Mouse (Mus musculus): ENCODE measurements at regions not wholly inside any gene's neighbourhood (a gene's known extent, or its start where the extent isn't known, plus 50 kb on each side); places are given as distances from the start of the nearest gene placed in this dataset.

DNA sequence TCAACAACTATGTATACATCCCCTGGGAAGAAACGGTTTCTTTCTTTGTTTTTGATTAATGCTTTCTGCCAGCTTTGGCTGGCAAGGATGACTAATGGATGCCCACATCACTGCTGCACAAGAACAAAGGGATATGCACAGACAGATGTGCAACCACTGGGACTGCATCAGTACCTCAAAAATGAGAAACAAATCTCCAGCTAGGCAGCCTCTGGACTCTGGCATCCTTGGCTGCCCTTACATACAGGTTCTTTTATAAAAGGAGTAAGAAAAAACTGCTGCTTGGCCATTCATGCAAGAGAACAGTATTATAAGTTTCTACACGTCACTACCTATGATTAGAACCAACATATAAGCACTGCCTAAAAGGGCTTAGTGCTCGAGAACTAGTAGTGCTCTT lies 97.7 kb downstream of the Alg10b start:
- dilution Hi-C loops (cut with MboI; ENCODE audit: extremely low pct_ligation_motif_present, extremely low pct_unique_long_range_greater_than_20kb, low sequenced_read_pairs) (no loop called here), in situ Hi-C loops (cut with MboI; ENCODE audit: low pct_ligation_motif_present, low pct_unique_long_range_greater_than_20kb, low sequenced_read_pairs) (no loop called here)
- H3K4me3 ChIP-seq (replicated peaks in 1 of 3; ENCODE audit: low read depth in 2 of 3, low read length in 2 of 3, poor library complexity in 1 of 3): no peak overlapping the region
- no peak overlapping the region for H3K4me2 ChIP-seq (ENCODE audit: insufficient read depth, low read depth, poor library complexity, severe bottlenecking)
- H3K79me2 ChIP-seq (replicated peaks; ENCODE audit: control insufficient read depth, extremely low read depth, insufficient read depth, poor library complexity, severe bottlenecking): no peaks in the 10 kb centered on the region
- H3K36me3 ChIP-seq (replicated peaks in 1 of 2; ENCODE audit: control insufficient read depth in 1 of 2, insufficient read depth in 1 of 2, low read length in 1 of 2): no peaks in the 10 kb centered on the region
- H3K9me3 ChIP-seq (replicated peaks; ENCODE audit: low read length): peaks cover 22% of the 10 kb centered on the region
- no peak for DNase-seq (ENCODE audit: extremely low read depth)
- no peak overlapping the region for H3K27ac ChIP-seq (ENCODE audit: insufficient read depth, low read depth)
- H3K27me3 ChIP-seq (replicated peaks): no peaks in the 10 kb centered on the region
- TF ChIP-seq JUN (IDR thresholded peaks at IDR 0.05; ENCODE audit: insufficient read depth, low read depth, low read length) (no peak), ZC3H11A (IDR thresholded peaks at IDR 0.05; ENCODE audit: low read depth, low read length) (no peak), IRF4 (IDR thresholded peaks at IDR 0.05; ENCODE audit: low read depth, low read length) (no peak), SIN3A (IDR thresholded peaks at IDR 0.05; ENCODE audit: low read length) (no peak), POLR2AphosphoS2 (IDR thresholded peaks at IDR 0.05; ENCODE audit: low read depth, low read length) (no peak), ELF1 (IDR thresholded peaks at IDR 0.05; ENCODE audit: low read depth, low read length) (no peak), PAX5 (IDR thresholded peaks at IDR 0.05; ENCODE audit: low read length) (no peak)
- no peak overlapping the region for H3K9ac ChIP-seq (ENCODE audit: insufficient read depth, low read depth)
- H3K4me1 ChIP-seq (ENCODE audit: control insufficient read depth in 1 of 2, insufficient read depth in 2 of 2): no peaks in the 10 kb centered on the region

GRCm38 (mm10) chr15:90333275-90333674 lies 109.2 kb downstream of the Alg10b start:
- DNase-seq (ENCODE audit: extremely low read depth): no peak

GRCm38 (mm10) chr15:90333766-90334165 lies 109.7 kb downstream of the Alg10b start:
- H3K9me3 ChIP-seq (replicated peaks; ENCODE audit: low read length): peaks cover 23% of the 10 kb centered on the region
- dilution Hi-C loops (cut with MboI; ENCODE audit: extremely low pct_ligation_motif_present, extremely low pct_unique_long_range_greater_than_20kb, low sequenced_read_pairs) (no loop called here), in situ Hi-C loops (cut with MboI; ENCODE audit: low pct_ligation_motif_present, low pct_unique_long_range_greater_than_20kb, low sequenced_read_pairs) (no loop called here)

More at GRCm38 (mm10) chr15:90333275-90333674, 109.2 kb downstream of the Alg10b start:
- Histone ChIP-seq H3K27ac (ENCODE audit: insufficient read depth, low read depth) (no peak overlapping the region), H3K9ac (ENCODE audit: insufficient read depth, low read depth) (no peak overlapping the region), H3K27me3 (replicated peaks) (no peaks in the 10 kb centered on the region), H3K4me2 (ENCODE audit: insufficient read depth, low read depth, poor library complexity, severe bottlenecking) (no peak overlapping the region), H3K4me1 (ENCODE audit: control insufficient read depth in 1 of 2, insufficient read depth in 2 of 2) (no peaks in the 10 kb centered on the region), H3K79me2 (replicated peaks; ENCODE audit: control insufficient read depth, extremely low read depth, insufficient read depth, poor library complexity, severe bottlenecking) (no peaks in the 10 kb centered on the region), H3K9me3 (replicated peaks; ENCODE audit: low read length) (peaks cover 21% of the 10 kb centered on the region), H3K4me3 (replicated peaks in 1 of 3; ENCODE audit: low read depth in 2 of 3, low read length in 2 of 3, poor library complexity in 1 of 3) (no peak overlapping the region), H3K36me3 (replicated peaks in 1 of 2; ENCODE audit: control insufficient read depth in 1 of 2, insufficient read depth in 1 of 2, low read length in 1 of 2) (no peaks in the 10 kb centered on the region)
- dilution Hi-C loops (cut with MboI; ENCODE audit: extremely low pct_ligation_motif_present, extremely low pct_unique_long_range_greater_than_20kb, low sequenced_read_pairs): no loop called here
- in situ Hi-C loops (cut with MboI; ENCODE audit: low pct_ligation_motif_present, low pct_unique_long_range_greater_than_20kb, low sequenced_read_pairs): no loop called here
- TF ChIP-seq RCOR1 (conservative IDR thresholded peaks at IDR 0.05; ENCODE audit: low read depth, low read length) (no peak), RAD21 (IDR thresholded peaks at IDR 0.05; ENCODE audit: low read depth, low read length) (no peak), CHD1 (IDR thresholded peaks at IDR 0.05; ENCODE audit: low read depth, low read length) (no peak), MXI1 (IDR thresholded peaks at IDR 0.05; ENCODE audit: low read depth, low read length) (no peak), ZKSCAN1 (IDR thresholded peaks at IDR 0.05; ENCODE audit: borderline replicate concordance, low read depth, low read length) (no peak), GABPA (IDR thresholded peaks at IDR 0.05; ENCODE audit: insufficient replicate concordance, low read depth, low read length) (no peak), CTCF (conservative IDR thresholded peaks at IDR 0.05 in 1 of 2, IDR thresholded peaks at IDR 0.05 in 1 of 2; ENCODE audit: low read depth in 2 of 2, low read length in 2 of 2) (no peak), TBP (conservative IDR thresholded peaks at IDR 0.05; ENCODE audit: low read depth, low read length) (no peak), CHD2 (IDR thresholded peaks at IDR 0.05; ENCODE audit: low read length) (no peak), POLR2AphosphoS2 (IDR thresholded peaks at IDR 0.05; ENCODE audit: low read depth, low read length) (no peak), USF1 (IDR thresholded peaks at IDR 0.05; ENCODE audit: low read depth, low read length) (no peak), NELFE (IDR thresholded peaks at IDR 0.05; ENCODE audit: low read depth, low read length) (no peak), POLR2A (IDR thresholded peaks at IDR 0.05; ENCODE audit: low read depth, low read length) (no peak), KAT2A (IDR thresholded peaks at IDR 0.05; ENCODE audit: insufficient replicate concordance, low read length) (no peak), ZNF384 (IDR thresholded peaks at IDR 0.05; ENCODE audit: low read depth, low read length) (no peak), EP300 (IDR thresholded peaks at IDR 0.05; ENCODE audit: low read length) (no peak)

More at GRCm38 (mm10) chr15:90333766-90334165, 109.7 kb downstream of the Alg10b start:
- Histone ChIP-seq H3K9ac (ENCODE audit: insufficient read depth, low read depth) (no peak overlapping the region), H3K36me3 (replicated peaks in 1 of 2; ENCODE audit: control insufficient read depth in 1 of 2, insufficient read depth in 1 of 2, low read length in 1 of 2) (no peaks in the 10 kb centered on the region), H3K27ac (ENCODE audit: insufficient read depth, low read depth) (no peak overlapping the region), H3K79me2 (replicated peaks; ENCODE audit: control insufficient read depth, extremely low read depth, insufficient read depth, poor library complexity, severe bottlenecking) (no peaks in the 10 kb centered on the region), H3K27me3 (replicated peaks) (no peaks in the 10 kb centered on the region), H3K4me3 (replicated peaks in 1 of 3; ENCODE audit: low read depth in 2 of 3, low read length in 2 of 3, poor library complexity in 1 of 3) (no peak overlapping the region), H3K4me1 (ENCODE audit: control insufficient read depth in 1 of 2, insufficient read depth in 2 of 2) (no peaks in the 10 kb centered on the region), H3K4me2 (ENCODE audit: insufficient read depth, low read depth, poor library complexity, severe bottlenecking) (no peak overlapping the region)
- no peak for TF ChIP-seq MEF2A (IDR thresholded peaks at IDR 0.05; ENCODE audit: borderline replicate concordance, low read depth, low read length)
- TF ChIP-seq MAFK (IDR thresholded peaks at IDR 0.05; ENCODE audit: insufficient replicate concordance, low read length): no peak
- no peak for TF ChIP-seq MAZ (IDR thresholded peaks at IDR 0.05; ENCODE audit: low read depth, low read length)
- no peak for TF ChIP-seq ELF1 (IDR thresholded peaks at IDR 0.05; ENCODE audit: low read depth, low read length)
- TF ChIP-seq IRF4 (IDR thresholded peaks at IDR 0.05; ENCODE audit: low read depth, low read length): no peak
- TF ChIP-seq MAX (IDR thresholded peaks at IDR 0.05; ENCODE audit: low read length): no peak
- TF ChIP-seq KAT2A (IDR thresholded peaks at IDR 0.05; ENCODE audit: insufficient replicate concordance, low read length): no peak
- TF ChIP-seq SMC3 (IDR thresholded peaks at IDR 0.05; ENCODE audit: low read depth, low read length): no peak
- TF ChIP-seq EP300 (IDR thresholded peaks at IDR 0.05; ENCODE audit: low read length): no peak
- no peak for TF ChIP-seq TCF12 (IDR thresholded peaks at IDR 0.05; ENCODE audit: low read depth, low read length)
- no peak for TF ChIP-seq BHLHE40 (IDR thresholded peaks at IDR 0.05; ENCODE audit: low read depth, low read length)
- TF ChIP-seq RAD21 (IDR thresholded peaks at IDR 0.05; ENCODE audit: low read depth, low read length): no peak
- TF ChIP-seq POLR2A (IDR thresholded peaks at IDR 0.05; ENCODE audit: low read depth, low read length): no peak
- no peak for DNase-seq (ENCODE audit: extremely low read depth)

Measured in CH12.LX (cell line).